Mouse (Mus musculus): ENCODE results near the gene Rbfox1.
A peak's percentile ranks its signal among the peaks of the same experiment; 100 is the strongest.

Gene Rbfox1

DNA sequence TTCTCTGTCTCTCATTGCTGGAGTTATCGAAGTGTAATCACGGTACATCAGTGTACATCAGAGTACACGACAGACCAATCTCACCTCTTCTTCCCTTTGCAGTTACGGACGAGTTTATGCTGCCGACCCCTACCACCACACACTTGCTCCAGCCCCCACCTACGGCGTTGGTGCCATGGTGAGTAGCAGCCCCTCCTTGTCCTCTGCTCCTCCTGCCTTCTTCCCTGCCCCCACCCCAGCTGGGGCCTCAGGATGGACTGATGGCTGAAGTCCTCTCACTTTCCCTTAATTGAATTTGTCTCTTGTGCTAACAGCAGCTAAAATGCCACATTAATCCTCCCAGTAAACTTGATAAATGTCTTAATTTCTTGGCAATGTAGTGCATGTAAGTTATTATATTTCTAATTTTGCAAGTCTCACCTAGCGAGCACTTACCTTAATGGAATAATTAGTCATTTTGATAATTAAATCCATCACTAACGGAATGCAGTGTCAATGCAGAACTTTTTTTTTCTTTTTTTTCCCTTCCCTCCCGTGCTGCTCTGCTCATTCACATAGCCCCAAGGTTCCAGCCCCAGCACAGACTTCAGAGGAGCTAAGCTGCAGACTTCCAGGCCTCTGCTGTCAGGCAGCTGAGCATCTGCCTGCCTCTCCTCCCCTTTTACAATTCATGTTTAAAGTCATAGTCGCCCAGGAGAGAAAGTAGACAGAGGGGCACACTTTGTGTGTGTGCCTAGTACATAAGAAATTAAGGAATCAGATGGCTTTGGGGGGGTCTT lies 1522.9 kb downstream of the Rbfox1 start:
- DNase-seq (ENCODE audit: extremely low read depth, insufficient read length, low spot score), result no peak

DNA sequence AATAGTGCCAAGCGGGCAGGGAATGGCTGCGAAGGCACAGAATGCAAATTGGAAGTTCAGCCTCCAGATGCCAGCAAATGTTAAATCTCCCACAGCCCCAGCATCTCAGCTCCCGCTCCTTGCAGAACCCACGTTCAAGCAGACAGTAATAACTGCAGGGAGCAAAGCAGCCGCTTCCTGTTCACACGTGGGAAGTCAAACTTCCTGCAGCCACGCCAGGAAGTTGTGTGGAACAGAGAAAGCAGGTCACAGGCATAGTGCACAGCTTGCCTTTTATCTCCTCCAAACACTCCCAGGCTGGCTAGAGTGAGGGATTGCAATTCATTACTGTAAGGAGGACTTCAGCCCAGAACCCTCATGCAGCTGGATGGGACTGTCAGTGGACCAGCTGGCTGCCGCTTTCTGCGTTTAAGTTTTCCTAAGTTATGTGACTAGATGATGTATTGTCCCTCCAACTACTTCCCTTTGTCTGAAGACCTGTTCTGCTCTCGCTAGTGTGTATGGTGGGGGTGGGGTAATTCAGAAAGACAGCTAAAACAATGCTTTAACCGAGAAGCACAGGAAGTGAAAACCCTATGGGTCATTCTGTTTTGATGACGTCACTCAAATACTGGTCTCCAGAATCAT lies 1534.6 kb downstream of the Rbfox1 start:
- no peak for DNase-seq (ENCODE audit: extremely low read depth, insufficient read length, low spot score)

DNA sequence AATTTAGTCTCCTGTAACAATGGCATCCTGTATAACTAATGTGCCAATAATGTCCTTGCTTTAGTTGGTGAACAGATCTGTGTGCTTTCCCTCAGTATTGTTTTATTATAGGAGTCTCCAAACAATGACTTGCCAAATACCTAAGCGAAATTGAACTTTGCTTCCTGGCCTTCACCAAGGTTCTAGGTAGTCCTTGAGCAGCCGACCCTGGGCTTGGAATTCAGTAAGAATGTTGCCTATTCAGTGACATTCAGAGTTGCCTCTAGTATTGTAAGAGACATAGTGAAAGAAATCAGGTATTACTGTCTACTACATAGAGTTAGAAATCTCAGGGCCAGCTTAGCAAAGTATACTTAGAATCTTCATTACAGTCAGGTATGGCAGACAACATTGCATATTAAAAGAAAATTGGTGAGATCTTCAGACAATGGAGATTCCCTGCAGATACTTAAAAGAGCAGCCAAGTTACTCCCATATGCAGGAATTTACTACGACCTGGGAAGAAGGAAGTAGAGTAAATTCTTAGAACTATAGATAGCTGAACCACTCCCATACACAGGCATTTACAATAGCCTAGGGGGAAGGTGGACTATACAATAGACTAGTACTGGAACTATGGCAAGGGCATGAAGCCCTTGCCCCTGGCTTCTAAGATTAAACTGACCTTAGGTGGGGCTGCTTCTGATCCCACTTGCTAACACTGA lies 1540.4 kb downstream of the Rbfox1 start:
- no peak for DNase-seq (ENCODE audit: extremely low read depth, insufficient read length, low spot score)

DNA sequence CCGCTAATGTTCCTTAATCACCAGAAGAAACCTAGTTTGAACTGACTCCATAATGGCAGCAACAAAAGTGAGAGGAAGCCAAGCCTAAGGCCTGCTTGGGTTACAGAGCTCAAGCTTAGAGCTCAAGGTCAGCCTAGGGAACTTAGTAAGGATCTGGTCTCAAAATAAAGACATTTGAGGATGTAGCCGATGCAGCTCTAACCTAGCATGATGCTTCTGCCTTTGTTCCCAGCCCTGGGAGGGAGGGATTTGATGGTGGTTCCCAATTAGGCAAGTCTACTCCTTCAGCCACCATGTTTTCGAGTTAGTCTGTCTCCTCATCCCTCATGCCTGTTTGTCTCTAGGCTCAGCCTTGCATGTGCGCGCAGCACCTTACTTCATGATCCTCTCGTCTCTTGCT lies 1548.1 kb downstream of the Rbfox1 start:
- no peak for DNase-seq (ENCODE audit: extremely low read depth, insufficient read length, low spot score)

DNA sequence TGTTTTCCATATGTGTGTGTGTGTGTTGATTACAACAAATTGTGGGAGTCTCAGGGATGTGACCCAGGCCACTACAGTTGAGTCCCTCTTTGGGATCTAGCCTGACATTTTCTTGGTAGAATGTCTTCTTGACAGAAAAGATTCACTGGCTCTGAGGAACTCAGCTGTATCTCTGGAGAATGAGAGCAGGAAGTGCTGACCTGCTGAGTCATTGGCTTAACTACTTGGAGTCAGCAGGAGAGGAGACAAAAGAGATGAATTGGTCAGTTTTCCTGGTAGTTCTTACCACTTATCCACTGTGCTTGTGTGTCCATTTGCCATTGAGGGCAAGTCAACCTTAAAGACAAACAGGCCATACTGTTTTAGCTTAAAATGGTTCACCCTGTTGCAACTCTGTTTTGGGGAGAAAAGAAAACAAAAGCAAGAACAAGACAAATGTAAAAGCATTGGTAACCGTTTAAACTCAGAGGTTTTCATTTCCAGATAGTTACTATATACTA lies 1561.7 kb downstream of the Rbfox1 start:
- peak; percentile 21 for DNase-seq (ENCODE audit: extremely low read depth, insufficient read length, low spot score)

DNA sequence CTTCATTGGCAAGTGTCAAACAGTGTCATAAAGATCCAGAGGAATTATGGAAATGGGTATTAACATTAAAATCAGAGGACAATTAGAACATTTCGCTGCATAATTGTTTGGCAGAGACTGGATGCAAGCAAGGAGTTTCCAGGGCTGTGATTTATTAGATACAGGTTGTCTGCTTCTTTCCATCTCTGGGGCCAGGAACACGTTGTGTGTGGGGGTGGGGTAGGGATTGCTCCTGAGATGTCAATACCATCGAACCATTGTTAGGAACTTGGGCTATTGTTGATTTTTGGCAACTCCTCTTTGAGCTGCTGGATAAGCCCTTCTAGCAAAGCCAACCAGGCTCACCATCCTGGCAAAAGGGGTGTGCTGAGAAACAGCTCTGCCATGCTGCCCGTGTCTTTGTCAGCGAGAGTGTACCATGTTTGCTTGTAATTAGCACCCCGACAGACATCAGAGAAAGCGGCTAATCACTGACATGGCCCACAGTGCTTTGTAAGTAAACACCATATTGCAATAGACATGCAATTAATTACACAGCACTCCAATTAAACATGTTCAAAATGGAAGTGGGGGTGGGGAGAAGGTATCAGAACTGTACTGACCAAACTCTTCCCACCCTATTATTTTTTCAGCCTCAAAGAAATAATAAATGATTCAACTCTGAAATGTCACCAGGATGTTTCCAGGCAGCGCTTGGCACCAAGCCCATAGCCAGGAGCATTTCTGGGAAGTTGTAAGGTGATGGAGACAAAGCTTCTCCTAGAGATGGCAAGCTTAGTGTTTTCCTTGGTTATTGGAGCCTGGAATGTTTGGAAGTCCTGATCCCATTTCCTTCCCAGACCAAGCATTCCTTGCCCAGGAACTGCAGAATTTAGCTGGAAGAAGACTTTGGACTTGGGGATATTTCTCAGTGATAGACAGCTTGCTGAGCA lies 1562.8 kb downstream of the Rbfox1 start:
- DNase-seq (ENCODE audit: extremely low read depth, insufficient read length, low spot score), result no peak

DNA sequence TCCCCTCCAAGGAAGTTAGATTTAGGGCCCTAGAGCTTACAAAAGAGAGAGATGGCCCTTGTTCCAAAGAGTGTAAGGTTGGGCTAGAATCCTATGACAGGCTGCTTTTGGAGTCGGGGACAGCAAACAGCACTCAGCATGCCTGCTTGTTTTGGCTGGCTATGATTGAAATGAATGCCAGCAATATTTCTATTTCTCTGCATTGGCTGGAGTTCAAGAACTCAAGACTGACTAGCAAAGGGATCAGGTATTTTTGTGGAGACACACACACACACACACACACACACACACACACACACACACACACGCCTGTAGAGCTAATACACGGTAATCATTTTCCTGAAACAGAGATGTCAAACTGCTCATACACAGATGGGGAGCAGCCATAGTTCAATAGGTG lies 1566.0 kb downstream of the Rbfox1 start:
- no peak for DNase-seq (ENCODE audit: extremely low read depth, insufficient read length, low spot score)

DNA sequence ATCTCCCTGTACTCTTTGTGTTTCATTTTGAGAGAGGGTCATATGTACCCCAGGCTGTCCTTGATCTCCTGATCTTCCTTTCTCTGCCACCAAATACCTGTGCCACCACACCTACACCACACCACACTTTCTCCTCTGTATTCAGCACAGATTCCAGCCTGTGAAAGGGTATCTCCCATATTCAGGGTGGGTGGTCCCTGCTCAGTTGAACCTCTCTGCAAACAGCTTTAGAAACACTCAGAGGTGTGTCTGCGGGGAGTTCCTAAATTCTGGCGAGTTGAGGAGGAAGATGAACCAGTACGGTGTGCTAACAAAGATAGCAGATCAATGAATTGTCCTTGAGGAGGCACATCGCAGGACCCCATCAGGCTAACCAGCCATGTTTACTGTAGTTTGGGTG lies 1572.4 kb downstream of the Rbfox1 start:
- no peak for DNase-seq (ENCODE audit: extremely low read depth, insufficient read length, low spot score)
